Mouse (Mus musculus) heart, postnatal 25 days (tissue): ENCODE measurements at regions not wholly inside any gene's neighbourhood (a gene's known extent, or its start where the extent isn't known, plus 50 kb on each side); places are given as distances from the start of the nearest gene placed in this dataset.
A peak's percentile ranks its signal among the peaks of the same experiment; 100 is the strongest.

Experiments used
- DNase-seq: peaks from one replicate; pipeline ENCODE4 v3.0.0; 2022; ENCODE audit warnings: low spot score
- intact Hi-C: fragments of 180-260 bp; cut with DNase I; formaldehyde crosslinking; loops from one replicate; pipeline ENCODE4 v1.15.1; 2025

- intact Hi-C loops = no loop called here
- DNase-seq = no peak
These were observed 87.0 kb downstream of the Cog6 start for GRCm38 (mm10) chr3:52929827-52930605.

DNA sequence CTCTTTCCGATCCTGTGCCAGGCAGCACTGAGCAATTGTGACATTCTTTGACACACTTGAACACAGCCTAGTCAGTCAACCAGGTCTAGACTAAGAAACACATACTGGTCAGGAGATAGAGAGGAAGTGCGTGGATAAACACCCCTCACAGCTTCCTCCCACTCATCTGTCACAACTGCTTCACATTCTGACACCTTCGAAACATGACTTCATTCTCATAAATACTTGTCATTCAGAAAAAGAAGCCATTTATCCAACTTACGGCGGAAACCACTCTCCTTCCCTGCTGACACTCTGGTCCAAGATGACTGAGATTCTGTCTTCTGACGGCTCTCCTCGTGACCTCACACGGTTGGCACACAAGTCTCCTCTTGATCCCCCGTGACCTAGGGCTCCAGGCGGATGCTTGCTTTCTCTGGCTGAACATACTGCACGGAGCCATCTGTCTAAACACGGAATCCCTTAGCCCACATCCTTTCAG, 89.6 kb downstream of the Cog6 start:
- intact Hi-C loops = no loop called here
- no peak for DNase-seq

- intact Hi-C loops = no loop called here
- DNase-seq = no peak
These were observed 90.5 kb downstream of the Cog6 start for GRCm38 (mm10) chr3:52926549-52926948.

GRCm38 (mm10) chr3:52925223-52925622, 91.8 kb downstream of the Cog6 start:
- no peak for DNase-seq
- intact Hi-C loops = no loop called here

DNA sequence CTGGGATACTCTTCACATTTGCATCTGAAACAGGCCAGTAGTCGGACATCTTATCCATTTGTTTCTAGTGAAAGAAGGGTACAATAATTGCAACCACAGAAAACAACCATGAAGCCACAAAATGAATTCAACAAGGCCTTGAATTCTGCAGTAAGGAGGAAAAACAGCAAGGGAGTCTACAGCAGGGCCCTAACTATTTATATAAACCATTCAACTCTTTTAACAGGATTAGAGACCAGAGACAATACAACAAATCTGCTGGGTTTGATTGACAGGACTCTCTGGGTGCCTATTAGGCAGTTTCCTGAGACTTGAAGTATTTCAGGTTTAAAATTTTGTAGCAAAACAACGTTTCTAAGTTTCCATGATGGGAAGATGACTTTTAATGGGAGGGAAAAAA, 92.4 kb downstream of the Cog6 start:
- intact Hi-C loops = no loop called here
- DNase-seq = no peak

DNA sequence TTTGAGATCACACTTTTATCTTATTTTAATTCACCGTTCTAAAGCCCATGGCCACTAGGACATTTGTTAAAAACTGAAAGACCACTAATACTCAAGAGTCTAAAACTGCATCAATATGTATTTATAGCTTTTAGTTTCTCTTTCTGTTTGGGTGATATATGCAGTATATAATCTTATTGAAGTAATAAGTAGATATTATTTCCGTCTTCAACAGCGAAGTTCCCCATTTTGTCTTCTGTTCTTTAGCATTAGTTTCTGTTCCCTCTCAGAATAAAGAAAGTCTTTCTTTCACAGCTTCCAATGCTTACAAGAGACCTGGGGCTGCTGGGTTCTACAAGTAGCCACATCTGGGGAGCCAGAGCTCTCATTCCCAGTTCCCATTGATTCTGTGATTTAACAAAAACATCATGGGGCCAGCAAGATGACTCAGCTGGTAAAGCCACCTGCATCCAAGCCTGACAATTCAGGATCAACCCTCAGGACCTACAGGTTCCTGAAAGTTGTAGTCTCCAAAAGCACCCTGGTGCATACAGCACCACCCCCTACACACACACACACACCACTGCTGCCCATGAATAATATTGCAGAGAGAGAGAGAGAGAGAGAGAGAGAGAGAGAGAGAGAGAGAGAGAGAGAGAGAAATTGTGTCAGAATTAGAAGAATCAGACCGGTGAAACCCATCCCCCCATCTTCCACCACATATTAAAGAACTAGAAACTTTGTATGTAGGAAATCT, 93.0 kb downstream of the Cog6 start:
- intact Hi-C loops = no loop called here
- no peak for DNase-seq

GRCm38 (mm10) chr3:52922411-52922810, 94.6 kb downstream of the Cog6 start:
- DNase-seq = no peak
- intact Hi-C loops = no loop called here

- DNase-seq = no peak
- intact Hi-C loops = loop anchor here (5.0 kb wide), 2 partner anchors 50 to 65 kb away; no protein-coding TSS in a partner anchor
These were observed 110.0 kb downstream of the Cog6 start for GRCm38 (mm10) chr3:52906823-52907564.

- intact Hi-C loops = no loop called here
These were observed 113.0 kb downstream of the Cog6 start for GRCm38 (mm10) chr3:52904028-52904427.

DNA sequence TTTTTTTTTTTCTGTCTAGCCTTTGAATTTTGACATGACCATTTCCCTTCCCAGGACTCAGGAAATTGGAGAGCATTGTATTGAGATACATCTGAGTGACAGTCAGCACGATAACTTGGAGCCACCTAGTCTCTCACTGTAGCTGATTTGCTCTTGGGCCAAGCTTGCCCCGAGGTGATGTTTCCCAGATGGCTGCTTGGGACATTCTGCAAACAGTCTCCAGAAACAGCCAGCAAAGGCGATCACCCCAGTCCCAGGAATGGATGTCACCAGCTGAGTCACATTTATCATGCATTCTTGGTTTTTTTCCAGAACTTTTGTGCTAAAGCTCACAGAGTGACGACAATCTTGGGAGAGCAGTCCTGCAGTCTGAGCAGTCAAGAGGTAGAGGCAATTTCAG, 119.4 kb downstream of the Cog6 start:
- intact Hi-C loops = no loop called here
- DNase-seq = peak; percentile 46

More at GRCm38 (mm10) chr3:52904028-52904427, 113.0 kb downstream of the Cog6 start:
- no peak for DNase-seq

DNA sequence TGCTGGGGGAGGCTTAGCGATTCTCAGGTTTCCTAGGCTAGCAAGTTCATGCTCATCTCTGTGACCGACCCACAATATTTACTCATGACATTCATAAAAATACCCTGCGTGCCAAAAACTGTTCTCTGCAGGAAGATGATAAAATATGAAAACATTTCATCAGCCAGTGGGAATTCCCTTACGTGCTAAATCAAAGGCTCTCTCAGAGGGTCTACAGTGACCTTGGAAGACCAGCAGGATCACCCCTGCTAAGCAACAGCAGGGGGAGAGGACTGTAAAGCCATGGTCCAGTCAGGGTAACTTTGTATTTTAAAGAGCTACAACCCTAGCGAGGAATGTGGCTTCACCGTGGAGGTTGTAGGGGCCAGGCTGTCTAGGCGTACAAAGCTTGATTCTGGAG, 120.6 kb downstream of the Cog6 start:
- no peak for DNase-seq
- intact Hi-C loops = no loop called here

GRCm38 (mm10) chr3:52895751-52896150, 121.3 kb downstream of the Cog6 start:
- intact Hi-C loops = no loop called here
- no peak for DNase-seq

DNA sequence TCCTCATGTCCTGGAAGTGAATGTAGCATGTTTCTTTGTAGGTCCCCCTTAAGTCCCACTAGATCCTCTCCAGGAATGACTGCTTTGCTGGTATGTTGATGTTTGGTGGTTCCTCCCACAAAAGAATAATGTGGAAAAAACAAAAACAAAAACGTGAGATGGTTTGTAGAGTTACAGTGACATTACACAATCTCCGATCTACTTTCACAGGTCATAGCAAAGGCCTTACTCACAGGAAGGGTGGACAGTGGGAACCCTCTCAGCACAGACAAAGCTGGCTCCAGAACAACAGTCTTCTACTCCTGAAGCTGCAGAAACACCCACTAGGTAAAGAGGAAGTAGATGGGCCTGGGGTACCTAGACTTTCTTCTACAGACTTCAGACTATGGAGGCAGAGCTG, 122.2 kb downstream of the Cog6 start:
- intact Hi-C loops = no loop called here
- DNase-seq = no peak

DNA sequence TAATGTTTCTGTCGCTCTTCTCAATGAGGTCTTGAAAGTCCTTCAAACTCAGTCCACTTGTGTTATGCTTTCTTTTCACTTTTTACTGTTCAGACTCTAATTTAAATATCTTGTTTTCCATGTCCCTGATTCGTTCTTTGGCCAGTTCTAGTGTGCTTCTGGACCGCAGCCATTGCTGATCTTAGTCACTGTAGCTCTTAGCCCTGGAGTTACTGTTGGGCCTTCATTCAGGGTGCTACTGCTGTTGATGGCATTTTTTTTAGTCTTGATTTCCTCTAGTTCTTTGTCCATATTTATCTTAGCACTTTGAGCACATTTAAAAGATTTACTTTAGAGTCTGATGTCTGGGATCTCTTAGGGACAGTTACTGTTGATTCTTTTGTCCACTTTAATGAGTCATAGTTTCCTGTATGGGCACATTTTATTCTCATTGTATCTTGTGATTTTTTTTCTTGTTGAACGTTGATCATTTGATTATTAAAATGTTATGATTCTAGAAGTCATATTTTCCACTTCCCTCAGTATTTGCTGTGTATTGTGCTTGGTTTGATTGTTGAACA, 127.8 kb downstream of the Cog6 start:
- intact Hi-C loops = no loop called here
- no peak for DNase-seq

DNA sequence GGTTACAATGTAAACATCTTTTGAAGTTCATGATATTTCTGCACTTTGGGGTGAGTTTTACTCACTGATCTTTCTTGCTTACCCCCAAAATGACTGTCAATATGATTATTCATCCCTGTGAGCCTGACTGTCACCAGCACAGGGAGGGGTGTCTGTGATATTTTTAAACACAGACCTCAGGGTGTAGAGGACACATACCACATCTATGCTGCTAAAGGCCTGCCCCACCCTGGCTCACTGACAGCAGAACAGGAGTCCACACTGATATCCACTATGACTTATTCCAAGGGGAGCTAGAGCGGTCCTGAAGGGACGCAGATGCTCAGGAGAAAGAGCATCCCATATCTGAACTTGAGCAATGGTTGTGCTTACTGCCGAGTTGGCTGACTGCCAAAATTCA, 135.1 kb downstream of the Cog6 start:
- intact Hi-C loops = no loop called here
- DNase-seq = no peak

- DNase-seq = no peak
- intact Hi-C loops = no loop called here
These were observed 135.9 kb downstream of the Cog6 start for GRCm38 (mm10) chr3:52881139-52881538.

GRCm38 (mm10) chr3:52879700-52880099, 137.3 kb downstream of the Cog6 start:
- DNase-seq = no peak
- intact Hi-C loops = no loop called here

- intact Hi-C loops = no loop called here
- no peak for DNase-seq
These were observed 138.7 kb downstream of the Cog6 start for GRCm38 (mm10) chr3:52878334-52878733.

GRCm38 (mm10) chr3:52872260-52872659, 144.8 kb downstream of the Cog6 start:
- intact Hi-C loops = no loop called here
- DNase-seq = no peak

DNA sequence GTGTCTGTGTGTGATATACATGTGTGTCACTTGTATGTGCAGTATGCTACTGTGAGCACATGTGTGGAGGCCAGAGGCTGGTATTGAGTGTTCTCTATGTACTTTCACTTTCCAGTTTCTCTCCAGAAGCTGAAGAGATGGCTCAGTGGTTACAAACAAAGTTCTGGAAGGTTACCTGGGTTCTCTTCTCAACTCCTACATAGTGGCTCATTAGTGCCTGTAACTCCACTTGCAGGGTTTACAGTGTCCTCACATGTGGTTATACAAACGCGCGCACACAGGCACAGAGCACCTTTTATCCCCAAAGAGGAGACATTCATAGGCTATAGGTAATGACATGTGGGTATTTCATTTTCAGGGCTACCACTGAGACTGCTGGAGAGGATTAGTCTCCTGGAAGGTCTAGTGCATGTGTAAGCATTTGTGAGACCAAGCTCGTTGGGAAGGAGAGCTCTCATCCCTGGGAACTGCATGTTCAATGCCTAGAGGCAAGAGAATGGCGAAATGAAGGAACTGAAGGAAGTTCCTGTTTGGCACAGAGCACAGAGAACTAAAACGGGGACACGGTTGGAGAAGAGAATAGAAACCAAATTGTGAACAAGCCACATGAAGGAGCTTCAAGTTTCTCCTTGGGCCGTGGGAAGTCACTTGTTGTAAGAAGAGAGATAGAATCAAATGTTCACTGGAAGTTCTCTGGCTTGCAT, 153.7 kb downstream of the Cog6 start:
- intact Hi-C loops = no loop called here

More for the DNA sequence above, 153.7 kb downstream of the Cog6 start:
- no peak for DNase-seq
